Mouse (Mus musculus): Measurements from ENCODE around the gene Prx. TPM values are rescaled to one million over a fixed set of nuclear protein-coding genes. Genes with fewer than 3 reads are reported as not detected.
A peak's percentile ranks its signal among the peaks of the same experiment; 100 is the strongest.

Gene Prx
- polyA plus RNA-seq, 1 experiment from 2014 or later, result 3.1 TPM

- no peak overlapping the region for H3K4me2 ChIP-seq (replicated peaks)
- no peak for ATAC-seq (ENCODE audit: low FRiP score, low read depth)
- H3K27ac ChIP-seq (replicated peaks), result no peak overlapping the region
- H3K9ac ChIP-seq (replicated peaks), result no peak overlapping the region
- no peaks in the 10 kb centered on the region for H3K27me3 ChIP-seq
- H3K36me3 ChIP-seq, result peaks cover 63% of the 10 kb centered on the region
- H3K4me1 ChIP-seq, result no peaks in the 10 kb centered on the region
- no peaks in the 10 kb centered on the region for H3K9me3 ChIP-seq
- no peak overlapping the region for H3K4me3 ChIP-seq
- WGBS, result 93% methylated on average over 10 of the region's 10 CpGs
Observed at GRCm38 (mm10) chr7:27531707-27532106, 32.6 kb downstream of the Prx start.

DNA sequence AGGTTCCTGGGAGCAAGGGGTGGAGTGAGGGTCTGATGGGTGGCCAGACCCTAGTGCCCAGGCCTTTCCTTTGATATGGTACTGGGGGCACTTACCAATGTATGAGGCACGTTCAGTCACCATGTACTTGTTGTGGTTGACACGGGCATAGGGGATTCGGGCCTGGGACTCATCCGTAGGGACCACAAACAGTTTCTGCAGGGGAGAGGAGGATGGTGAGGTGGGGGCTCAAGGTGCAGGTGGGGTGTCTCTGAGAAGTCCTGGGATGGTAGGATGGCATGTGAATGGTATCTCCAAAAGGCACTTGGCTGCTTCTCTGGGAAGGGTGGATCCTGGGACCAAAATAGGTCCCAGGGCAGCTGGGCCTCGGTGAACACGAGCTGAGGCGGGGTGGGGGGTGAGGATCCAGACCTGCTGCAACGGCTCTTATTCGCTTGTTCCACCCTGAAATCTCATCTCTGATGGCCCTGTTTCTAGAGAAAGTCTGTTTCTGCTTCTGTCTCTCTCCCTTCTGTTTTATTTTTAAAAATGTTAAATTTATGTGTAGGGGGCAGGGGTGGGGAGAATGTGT, 33.4 kb downstream of the Prx start:
- Histone ChIP-seq H3K4me3 (no peak overlapping the region), H3K9ac (replicated peaks) (no peak overlapping the region)

DNA sequence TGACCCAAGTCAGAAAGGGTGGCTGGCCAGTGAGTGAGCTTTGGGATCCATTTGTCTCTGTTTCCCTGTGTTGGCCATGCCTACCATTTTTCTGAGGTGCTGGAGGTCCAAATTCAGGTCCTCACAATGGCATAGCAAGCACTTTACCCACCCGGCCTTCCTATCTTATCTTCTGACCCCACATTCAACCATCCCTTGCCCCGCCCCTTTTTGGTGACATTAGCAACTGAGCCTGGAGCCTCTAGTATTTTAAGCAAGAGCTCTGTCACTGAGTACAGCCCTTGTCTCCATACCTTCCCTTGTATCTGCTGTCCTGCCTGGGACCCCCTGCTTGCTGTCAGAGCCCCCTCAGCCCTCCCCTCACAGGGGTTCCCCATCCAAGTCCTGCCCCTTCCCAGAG, 36.3 kb downstream of the Prx start:
- Histone ChIP-seq H3K4me1 (no peaks in the 10 kb centered on the region), H3K27ac (replicated peaks) (no peak overlapping the region), H3K4me2 (replicated peaks) (no peak overlapping the region), H3K9me3 (no peaks in the 10 kb centered on the region), H3K36me3 (peaks cover 72% of the 10 kb centered on the region), H3K27me3 (no peaks in the 10 kb centered on the region), H3K4me3 (no peak overlapping the region), H3K9ac (replicated peaks) (no peak overlapping the region)
- no peak for ATAC-seq (ENCODE audit: low FRiP score, low read depth)
- 85% methylated on average over 2 of the region's 2 CpGs for WGBS

More for the DNA sequence above, 33.4 kb downstream of the Prx start:
- H3K27me3 ChIP-seq, result no peaks in the 10 kb centered on the region
- no peak overlapping the region for H3K27ac ChIP-seq (replicated peaks)
- H3K9me3 ChIP-seq, result no peaks in the 10 kb centered on the region
- peaks cover 71% of the 10 kb centered on the region for H3K36me3 ChIP-seq
- 93% methylated on average over 9 of the region's 9 CpGs for WGBS
- no peak for ATAC-seq (ENCODE audit: low FRiP score, low read depth)
- H3K4me1 ChIP-seq, result no peaks in the 10 kb centered on the region
- no peak overlapping the region for H3K4me2 ChIP-seq (replicated peaks)

GRCm38 (mm10) chr7:27536618-27537017, 37.5 kb downstream of the Prx start:
- no peak overlapping the region for H3K9ac ChIP-seq (replicated peaks)
- H3K4me1 ChIP-seq, result peaks cover 8% of the 10 kb centered on the region
- H3K4me3 ChIP-seq, result no peak overlapping the region
- H3K9me3 ChIP-seq, result no peaks in the 10 kb centered on the region
- no peak overlapping the region for H3K27ac ChIP-seq (replicated peaks)
- H3K4me2 ChIP-seq (replicated peaks), result no peak overlapping the region
- H3K27me3 ChIP-seq, result no peaks in the 10 kb centered on the region
- peaks cover 65% of the 10 kb centered on the region for H3K36me3 ChIP-seq
- no peak for ATAC-seq (ENCODE audit: low FRiP score, low read depth)
- WGBS, result 90% methylated on average over 6 of the region's 6 CpGs

- Histone ChIP-seq H3K36me3 (peaks cover 52% of the 10 kb centered on the region), H3K27me3 (no peaks in the 10 kb centered on the region), H3K4me2 (replicated peaks) (no peak overlapping the region), H3K9ac (replicated peaks) (no peak overlapping the region), H3K4me3 (no peak overlapping the region), H3K4me1 (peaks cover 17% of the 10 kb centered on the region), H3K9me3 (no peaks in the 10 kb centered on the region), H3K27ac (replicated peaks) (no peak overlapping the region)
- ATAC-seq (ENCODE audit: low FRiP score, low read depth), result no peak
- 91% methylated on average over 8 of the region's 8 CpGs for WGBS
Observed at GRCm38 (mm10) chr7:27537998-27538397, 38.9 kb downstream of the Prx start.

DNA sequence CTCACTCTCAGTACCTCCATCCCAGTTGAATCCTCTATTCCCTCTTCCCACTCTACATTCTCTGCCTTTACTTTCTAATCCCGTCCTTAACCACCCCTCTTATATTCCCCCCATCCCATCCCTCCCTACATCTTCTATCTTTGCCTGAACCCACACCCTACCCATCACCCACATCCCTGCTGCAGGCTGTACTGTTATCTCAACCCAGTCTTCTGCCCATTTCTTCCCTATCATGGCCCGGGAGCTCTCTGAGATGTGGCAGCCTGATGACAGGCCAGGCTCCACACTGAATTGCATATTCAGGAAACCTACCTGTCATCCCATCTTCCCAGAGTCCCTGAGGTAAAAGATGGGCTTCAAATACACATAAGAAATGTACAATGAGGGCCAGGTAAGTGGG, 39.7 kb downstream of the Prx start:
- no peak overlapping the region for H3K4me3 ChIP-seq
- WGBS, result 88% methylated on average over 2 of the region's 2 CpGs
- peaks cover 44% of the 10 kb centered on the region for H3K36me3 ChIP-seq
- no peaks in the 10 kb centered on the region for H3K27me3 ChIP-seq
- no peak overlapping the region for H3K27ac ChIP-seq (replicated peaks)
- H3K9ac ChIP-seq (replicated peaks), result no peak overlapping the region; the same call in 1 of the 2 replicates
- peaks cover 17% of the 10 kb centered on the region for H3K4me1 ChIP-seq
- no peaks in the 10 kb centered on the region for H3K9me3 ChIP-seq
- no peak for ATAC-seq (ENCODE audit: low FRiP score, low read depth)
- H3K4me2 ChIP-seq (replicated peaks), result no peak overlapping the region

DNA sequence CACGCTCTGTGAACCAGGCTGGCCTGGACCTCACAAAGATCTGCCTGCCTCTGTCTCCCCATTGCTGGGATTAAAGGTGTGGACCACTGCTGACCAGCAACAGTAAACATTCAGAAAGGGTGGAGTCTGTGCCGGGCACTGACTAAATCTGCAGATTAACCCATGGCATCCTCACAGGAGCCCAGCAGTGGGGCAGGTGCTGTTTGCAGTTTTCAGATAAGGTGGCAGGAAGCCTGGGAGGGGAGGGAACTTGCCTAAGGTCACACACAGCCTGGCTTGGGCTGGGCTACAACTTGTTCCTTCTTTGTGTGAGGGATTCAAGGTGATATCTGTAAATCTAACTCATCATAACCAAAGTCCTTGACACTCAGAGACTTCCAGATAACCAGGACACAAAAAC, 41.4 kb downstream of the Prx start:
- Histone ChIP-seq H3K36me3 (peaks cover 30% of the 10 kb centered on the region), H3K27me3 (no peaks in the 10 kb centered on the region), H3K9ac (replicated peaks) (no peak overlapping the region), H3K4me1 (peaks cover 17% of the 10 kb centered on the region), H3K4me3 (no peak overlapping the region), H3K4me2 (replicated peaks) (no peak overlapping the region), H3K9me3 (no peaks in the 10 kb centered on the region), H3K27ac (replicated peaks) (no peak overlapping the region)
- ATAC-seq (ENCODE audit: low FRiP score, low read depth), result no peak
- WGBS, result 85% methylated on average over 2 of the region's 2 CpGs

- no peak overlapping the region for H3K4me3 ChIP-seq
- H3K27ac ChIP-seq (replicated peaks), result no peak overlapping the region
- peaks cover 26% of the 10 kb centered on the region for H3K36me3 ChIP-seq
- H3K27me3 ChIP-seq, result no peaks in the 10 kb centered on the region
- no peak for ATAC-seq (ENCODE audit: low FRiP score, low read depth)
- 87% methylated on average over 6 of the region's 6 CpGs for WGBS
- H3K4me2 ChIP-seq (replicated peaks), result no peak overlapping the region
- peaks cover 17% of the 10 kb centered on the region for H3K4me1 ChIP-seq
- H3K9ac ChIP-seq (replicated peaks), result no peak overlapping the region
- no peaks in the 10 kb centered on the region for H3K9me3 ChIP-seq
Observed at GRCm38 (mm10) chr7:27540935-27541334, 41.8 kb downstream of the Prx start.

- Histone ChIP-seq H3K4me2 (replicated peaks) (peak overlapping the region; percentile 73), H3K9ac (replicated peaks) (0 out of 2 replicates have a peak overlapping the region, but pooled peaks have one; percentile 71), H3K36me3 (peaks cover 21% of the 10 kb centered on the region), H3K27ac (replicated peaks) (no peak overlapping the region), H3K4me1 (peaks cover 17% of the 10 kb centered on the region), H3K9me3 (no peaks in the 10 kb centered on the region), H3K27me3 (no peaks in the 10 kb centered on the region), H3K4me3 (no peak overlapping the region)
- 81% methylated on average over 16 of the region's 16 CpGs for WGBS
- ATAC-seq (ENCODE audit: low FRiP score, low read depth), result peak; percentile 20; the same call in 1 of the 2 replicates
Observed at GRCm38 (mm10) chr7:27541431-27541830, 42.3 kb downstream of the Prx start.

- Histone ChIP-seq H3K36me3 (peaks cover 17% of the 10 kb centered on the region), H3K4me2 (replicated peaks) (peak overlapping the region; percentile 73), H3K9ac (replicated peaks) (peak overlapping the region; percentile 71), H3K27ac (replicated peaks) (no peak overlapping the region), H3K4me1 (peaks cover 17% of the 10 kb centered on the region), H3K9me3 (no peaks in the 10 kb centered on the region), H3K4me3 (peak overlapping the region; percentile 56), H3K27me3 (no peaks in the 10 kb centered on the region)
- ATAC-seq (ENCODE audit: low FRiP score, low read depth), result no peak
- WGBS, result 49% methylated on average over 5 of the region's 5 CpGs
Observed at GRCm38 (mm10) chr7:27541922-27542321, 42.8 kb downstream of the Prx start.

DNA sequence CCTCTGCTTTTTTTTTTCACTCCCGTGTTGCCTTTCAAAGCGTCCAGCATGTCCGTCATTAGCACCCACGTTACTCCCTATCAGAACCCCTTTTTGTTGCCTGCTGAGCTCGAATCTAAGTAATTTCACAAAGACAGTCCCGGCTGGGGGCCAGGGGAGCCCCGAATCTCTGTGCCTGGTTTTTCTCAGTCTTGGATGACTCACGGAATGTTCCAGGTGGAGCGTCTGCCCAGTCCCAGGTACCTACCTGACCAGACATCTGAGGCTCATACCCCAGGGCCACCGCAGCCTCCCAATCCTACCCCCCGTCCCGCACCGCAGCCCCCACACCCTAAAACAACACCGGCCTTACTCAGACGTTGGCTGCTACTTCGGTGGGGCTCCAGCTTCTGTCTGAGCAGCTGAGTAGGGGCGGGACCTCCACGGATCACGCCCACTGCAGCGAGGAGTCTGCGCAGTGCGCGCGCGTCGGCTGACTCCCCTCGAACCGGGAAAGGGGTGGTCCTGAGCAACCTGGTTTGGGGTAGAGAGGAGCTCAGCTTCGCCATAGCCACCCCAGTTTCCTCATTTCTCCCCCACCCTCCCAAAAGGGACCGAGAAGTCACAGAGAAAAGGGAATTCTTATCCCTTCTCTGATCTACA, 43.4 kb downstream of the Prx start:
- Histone ChIP-seq H3K27ac (replicated peaks) (0 out of 2 replicates have a peak overlapping the region, but pooled peaks have one; percentile 15), H3K9ac (replicated peaks) (peak overlapping the region; percentile 71), H3K4me2 (replicated peaks) (peak overlapping the region; percentile 73), H3K4me3 (peak overlapping the region; percentile 56), H3K4me1 (peaks cover 17% of the 10 kb centered on the region), H3K36me3 (peaks cover 12% of the 10 kb centered on the region), H3K27me3 (no peaks in the 10 kb centered on the region), H3K9me3 (no peaks in the 10 kb centered on the region)
- WGBS, result 4% methylated on average over 30 of the region's 30 CpGs
- peak; percentile 94 for ATAC-seq (ENCODE audit: low FRiP score, low read depth)

- WGBS, result 62% methylated on average over 6 of the region's 6 CpGs
- Histone ChIP-seq H3K4me1 (peaks cover 17% of the 10 kb centered on the region), H3K9me3 (no peaks in the 10 kb centered on the region), H3K36me3 (peaks cover 7% of the 10 kb centered on the region), H3K27ac (replicated peaks) (0 out of 2 replicates have a peak overlapping the region, but pooled peaks have one; percentile 15), H3K9ac (replicated peaks) (no peak overlapping the region), H3K4me2 (replicated peaks) (peak overlapping the region; percentile 73), H3K4me3 (peak overlapping the region; percentile 56), H3K27me3 (no peaks in the 10 kb centered on the region)
- ATAC-seq (ENCODE audit: low FRiP score, low read depth), result no peak
Observed at GRCm38 (mm10) chr7:27543065-27543464, 43.9 kb downstream of the Prx start.
